Mouse (Mus musculus): Measurements from ENCODE around the gene Ccdc107.
A peak's percentile ranks its signal among the peaks of the same experiment; 100 is the strongest.

Gene Ccdc107

GRCm38 (mm10) chr4:43492821-43493185 is at the start of gene Ccdc107:
Ccdc107 (plus strand) TSS chr4:43492900.
- DNase-seq (ENCODE audit: low read depth, low spot score) = peak; percentile 93

GRCm38 (mm10) chr4:43443511-43443910 is 49.2 kb upstream of the Ccdc107 start:
- DNase-seq (ENCODE audit: low read depth, low spot score) = no peak

GRCm38 (mm10) chr4:43447251-43447650 is 45.4 kb upstream of the Ccdc107 start:
- DNase-seq (ENCODE audit: low read depth, low spot score) = no peak

- no peak for DNase-seq (ENCODE audit: low read depth, low spot score)
Observed at GRCm38 (mm10) chr4:43448554-43448953, 44.1 kb upstream of the Ccdc107 start.

- DNase-seq (ENCODE audit: low read depth, low spot score) = no peak
Observed at GRCm38 (mm10) chr4:43452315-43452714, 40.4 kb upstream of the Ccdc107 start.

- no peak for DNase-seq (ENCODE audit: low read depth, low spot score)
Observed at GRCm38 (mm10) chr4:43453413-43453812, 39.3 kb upstream of the Ccdc107 start.

GRCm38 (mm10) chr4:43454041-43454836 is 38.5 kb upstream of the Ccdc107 start, which contains the start of gene Cd72:
Cd72 (minus strand) TSS chr4:43454628.
- no peak for DNase-seq (ENCODE audit: low read depth, low spot score)

- DNase-seq (ENCODE audit: low read depth, low spot score) = no peak
Observed at GRCm38 (mm10) chr4:43456470-43456869, 36.2 kb upstream of the Ccdc107 start.

- no peak for DNase-seq (ENCODE audit: low read depth, low spot score)
Observed at GRCm38 (mm10) chr4:43457124-43457523, 35.6 kb upstream of the Ccdc107 start.

GRCm38 (mm10) chr4:43463102-43463501 is 29.6 kb upstream of the Ccdc107 start:
- DNase-seq (ENCODE audit: low read depth, low spot score) = no peak

GRCm38 (mm10) chr4:43465935-43466334 is 26.8 kb upstream of the Ccdc107 start:
- no peak for DNase-seq (ENCODE audit: low read depth, low spot score)

GRCm38 (mm10) chr4:43466872-43467271 is 25.8 kb upstream of the Ccdc107 start:
- DNase-seq (ENCODE audit: low read depth, low spot score) = no peak

GRCm38 (mm10) chr4:43470301-43470700 is 22.4 kb upstream of the Ccdc107 start:
- no peak for DNase-seq (ENCODE audit: low read depth, low spot score)

- no peak for DNase-seq (ENCODE audit: low read depth, low spot score)
Observed at GRCm38 (mm10) chr4:43473636-43474035, 19.1 kb upstream of the Ccdc107 start.

GRCm38 (mm10) chr4:43476604-43477003 is 16.1 kb upstream of the Ccdc107 start:
- DNase-seq (ENCODE audit: low read depth, low spot score) = no peak

GRCm38 (mm10) chr4:43477857-43478533 is 14.7 kb upstream of the Ccdc107 start:
- peak; percentile 73 for DNase-seq (ENCODE audit: low read depth, low spot score)

GRCm38 (mm10) chr4:43478534-43478858 is 14.2 kb upstream of the Ccdc107 start:
- no peak for DNase-seq (ENCODE audit: low read depth, low spot score)

GRCm38 (mm10) chr4:43478906-43479832 is 13.5 kb upstream of the Ccdc107 start:
- no peak for DNase-seq (ENCODE audit: low read depth, low spot score)

- no peak for DNase-seq (ENCODE audit: low read depth, low spot score)
Observed at GRCm38 (mm10) chr4:43480985-43481384, 11.7 kb upstream of the Ccdc107 start.

GRCm38 (mm10) chr4:43481894-43482456 is 10.7 kb upstream of the Ccdc107 start:
- DNase-seq (ENCODE audit: low read depth, low spot score) = no peak

GRCm38 (mm10) chr4:43482591-43482990 is 10.1 kb upstream of the Ccdc107 start:
- DNase-seq (ENCODE audit: low read depth, low spot score) = no peak

Measured in WW6 (cell line).